Mouse (Mus musculus) hindbrain, embryonic 12.5 days (tissue): ENCODE results near the gene Nck2. TPM values are rescaled to one million over a fixed set of nuclear protein-coding genes. Genes with fewer than 3 reads are reported as not detected.

Source experiments
- ATAC-seq: fragments of 200-750 bp; cut with Nextera tagmentation; 2 replicates; pipeline ENCODE4 v1.8.0; 2017; ENCODE audit warnings: moderate TSS enrichment; ENCODE audit not compliant: low FRiP score
- H3K27ac ChIP-seq: fragments of 300-500 bp; sonication (generic); 2 replicates; pipeline ENCODE4 v1.5.1; 2016; ENCODE audit warnings: mild to moderate bottlenecking
- H3K27me3 ChIP-seq: fragments of 300-500 bp; sonication (generic); 2 replicates; pipeline ENCODE4 v1.6.1; 2016; ENCODE audit warnings: mild to moderate bottlenecking
- H3K36me3 ChIP-seq: fragments of 300-500 bp; sonication (generic); 2 replicates; pipeline ENCODE4 v1.6.1; 2016; ENCODE audit warnings: mild to moderate bottlenecking
- H3K4me1 ChIP-seq: fragments of 300-500 bp; sonication (generic); 2 replicates; pipeline ENCODE4 v1.6.1; 2016
- H3K4me2 ChIP-seq: fragments of 300-500 bp; sonication (generic); replicated peaks from 2 replicates; pipeline ENCODE4 v1.6.1; 2016; ENCODE audit warnings: mild to moderate bottlenecking
- H3K4me3 ChIP-seq: fragments of 300-500 bp; sonication (generic); 2 replicates; pipeline ENCODE4 v1.5.1; 2016; ENCODE audit warnings: mild to moderate bottlenecking
- H3K9ac ChIP-seq: fragments of 300-500 bp; sonication (generic); 2 replicates; pipeline ENCODE4 v1.6.1; 2016; ENCODE audit warnings: mild to moderate bottlenecking, moderate library complexity
- H3K9me3 ChIP-seq: fragments of 300-500 bp; sonication (generic); replicated peaks from 2 replicates; pipeline ENCODE4 v1.6.1; 2016; ENCODE audit warnings: mild to moderate bottlenecking
- WGBS: fragments of 180-500 bp; shearing (Covaris S2); methylation state at CpG from one replicate; pipeline ENCODE4 v1.1.7; 2016; 5-methylcytosine and 5-hydroxymethylcytosine counted together
- polyA plus RNA-seq: library from polyadenylated mRNA; unstranded; fragments of >200 nt; fragmentation: Nextera tagmentation; extraction: Ambion mirVana; gene quantifications from 2 replicates; pipeline ENCODE4 v1.2.1, GENCODE M21; 2016

The Nck2 gene
- polyA plus RNA-seq, 1 experiment from 2014 or later = 54.4 TPM

- H3K27me3 ChIP-seq = no peaks in the 10 kb centered on the region
- 68% methylated on average over 6 of the region's 6 CpGs for WGBS
- no peak; the same call in 1 of the 2 replicates for ATAC-seq
- H3K27ac ChIP-seq = peak overlapping the region; percentile 23; the same call in 1 of the 2 replicates
- no peak overlapping the region for H3K9ac ChIP-seq
- no peak overlapping the region for H3K4me2 ChIP-seq
- no peak overlapping the region for H3K4me3 ChIP-seq
- no peaks in the 10 kb centered on the region for H3K9me3 ChIP-seq
- H3K4me1 ChIP-seq = peaks cover 25% of the 10 kb centered on the region
- no peaks in the 10 kb centered on the region for H3K36me3 ChIP-seq
Observed at GRCm38 (mm10) chr1:43474535-43475409, 30.4 kb downstream of the Nck2 start.

- Histone ChIP-seq H3K4me2 (no peak overlapping the region), H3K27me3 (no peaks in the 10 kb centered on the region), H3K4me1 (peaks cover 32% of the 10 kb centered on the region), H3K9me3 (no peaks in the 10 kb centered on the region), H3K36me3 (no peaks in the 10 kb centered on the region), H3K4me3 (no peak overlapping the region), H3K27ac (no peak overlapping the region), H3K9ac (no peak overlapping the region)
- no peak for ATAC-seq
- WGBS = 93% methylated on average over 3 of the region's 3 CpGs
Observed at GRCm38 (mm10) chr1:43477954-43478353, 33.6 kb downstream of the Nck2 start.

GRCm38 (mm10) chr1:43485204-43485603, 40.8 kb downstream of the Nck2 start:
- no peaks in the 10 kb centered on the region for H3K27me3 ChIP-seq
- H3K9me3 ChIP-seq = no peaks in the 10 kb centered on the region
- no peaks in the 10 kb centered on the region for H3K36me3 ChIP-seq
- 85% methylated on average over 9 of the region's 9 CpGs for WGBS
- no peak overlapping the region for H3K27ac ChIP-seq
- peaks cover 45% of the 10 kb centered on the region for H3K4me1 ChIP-seq
- no peak overlapping the region for H3K4me3 ChIP-seq
- 0 out of 2 replicates have a peak, but pooled peaks have one; percentile 11 for ATAC-seq
- H3K4me2 ChIP-seq = no peak overlapping the region
- H3K9ac ChIP-seq = no peak overlapping the region

GRCm38 (mm10) chr1:43486500-43486899, 42.1 kb downstream of the Nck2 start:
- H3K4me3 ChIP-seq = no peak overlapping the region
- H3K27ac ChIP-seq = no peak overlapping the region
- ATAC-seq = no peak
- H3K27me3 ChIP-seq = no peaks in the 10 kb centered on the region
- 81% methylated on average over 3 of the region's 3 CpGs for WGBS
- no peak overlapping the region for H3K4me2 ChIP-seq
- no peaks in the 10 kb centered on the region for H3K36me3 ChIP-seq
- H3K4me1 ChIP-seq = peaks cover 45% of the 10 kb centered on the region
- H3K9ac ChIP-seq = no peak overlapping the region
- no peaks in the 10 kb centered on the region for H3K9me3 ChIP-seq

- no peaks in the 10 kb centered on the region for H3K27me3 ChIP-seq
- no peak overlapping the region for H3K27ac ChIP-seq
- 0 out of 2 replicates have a peak, but pooled peaks have one; percentile 24 for ATAC-seq
- H3K4me2 ChIP-seq = no peak overlapping the region
- WGBS = 46% methylated on average over 3 of the region's 3 CpGs
- H3K9me3 ChIP-seq = no peaks in the 10 kb centered on the region
- no peak overlapping the region for H3K4me3 ChIP-seq
- no peaks in the 10 kb centered on the region for H3K36me3 ChIP-seq
- no peak overlapping the region for H3K9ac ChIP-seq
- H3K4me1 ChIP-seq = peaks cover 43% of the 10 kb centered on the region
Observed at GRCm38 (mm10) chr1:43486956-43487722, 42.8 kb downstream of the Nck2 start.

- no peaks in the 10 kb centered on the region for H3K27me3 ChIP-seq
- no peaks in the 10 kb centered on the region for H3K9me3 ChIP-seq
- H3K9ac ChIP-seq = no peak overlapping the region
- ATAC-seq = no peak
- no peak overlapping the region for H3K27ac ChIP-seq
- no peak overlapping the region for H3K4me3 ChIP-seq
- H3K36me3 ChIP-seq = no peaks in the 10 kb centered on the region
- peaks cover 35% of the 10 kb centered on the region for H3K4me1 ChIP-seq
- no peak overlapping the region for H3K4me2 ChIP-seq
Observed at GRCm38 (mm10) chr1:43489311-43489710, 44.9 kb downstream of the Nck2 start.

- ATAC-seq = no peak
- no peak overlapping the region for H3K9ac ChIP-seq
- H3K4me3 ChIP-seq = no peak overlapping the region
- H3K36me3 ChIP-seq = no peaks in the 10 kb centered on the region
- WGBS = 95% methylated on average over 8 of the region's 8 CpGs
- H3K27me3 ChIP-seq = no peaks in the 10 kb centered on the region
- peaks cover 17% of the 10 kb centered on the region for H3K4me1 ChIP-seq
- no peaks in the 10 kb centered on the region for H3K9me3 ChIP-seq
- no peak overlapping the region for H3K27ac ChIP-seq
- H3K4me2 ChIP-seq = no peak overlapping the region
Observed at GRCm38 (mm10) chr1:43491506-43492269, 47.3 kb downstream of the Nck2 start.

- peaks cover 12% of the 10 kb centered on the region for H3K4me1 ChIP-seq
- no peaks in the 10 kb centered on the region for H3K36me3 ChIP-seq
- WGBS = 92% methylated on average over 3 of the region's 3 CpGs
- H3K9ac ChIP-seq = no peak overlapping the region
- no peaks in the 10 kb centered on the region for H3K9me3 ChIP-seq
- H3K27ac ChIP-seq = no peak overlapping the region
- no peak for ATAC-seq
- H3K4me3 ChIP-seq = no peak overlapping the region
- no peaks in the 10 kb centered on the region for H3K27me3 ChIP-seq
- H3K4me2 ChIP-seq = no peak overlapping the region
Observed at GRCm38 (mm10) chr1:43492803-43493437, 48.5 kb downstream of the Nck2 start.

GRCm38 (mm10) chr1:43496051-43496450, 51.7 kb downstream of the Nck2 start:
- H3K9me3 ChIP-seq = no peaks in the 10 kb centered on the region
- no peak overlapping the region for H3K4me2 ChIP-seq
- no peak for ATAC-seq
- H3K27me3 ChIP-seq = no peaks in the 10 kb centered on the region
- 87% methylated on average over 4 of the region's 4 CpGs for WGBS
- H3K4me3 ChIP-seq = no peak overlapping the region
- no peaks in the 10 kb centered on the region for H3K36me3 ChIP-seq
- no peak overlapping the region for H3K9ac ChIP-seq
- H3K27ac ChIP-seq = no peak overlapping the region
- peaks cover 18% of the 10 kb centered on the region; the same call in 1 of the 2 replicates for H3K4me1 ChIP-seq

GRCm38 (mm10) chr1:43496993-43497392, 52.6 kb downstream of the Nck2 start:
- no peaks in the 10 kb centered on the region for H3K9me3 ChIP-seq
- whole genome bisulfite sequencing = 86% methylated on average over 3 of the region's 3 CpGs
- ATAC-seq = no peak

GRCm38 (mm10) chr1:43497951-43498350, 53.6 kb downstream of the Nck2 start:
- Histone ChIP-seq H3K36me3 (no peaks in the 10 kb centered on the region), H3K4me1 (peaks cover 26% of the 10 kb centered on the region), H3K4me3 (no peak overlapping the region), H3K9me3 (no peaks in the 10 kb centered on the region), H3K4me2 (no peak overlapping the region), H3K9ac (no peak overlapping the region), H3K27ac (no peak overlapping the region), H3K27me3 (no peaks in the 10 kb centered on the region)
- 45% methylated on average over 6 of the region's 6 CpGs for WGBS
- no peak for ATAC-seq

More at GRCm38 (mm10) chr1:43496993-43497392, 52.6 kb downstream of the Nck2 start:
- Histone ChIP-seq H3K27ac (no peak overlapping the region), H3K27me3 (no peaks in the 10 kb centered on the region), H3K9ac (no peak overlapping the region), H3K4me3 (no peak overlapping the region), H3K36me3 (no peaks in the 10 kb centered on the region), H3K4me1 (peaks cover 18% of the 10 kb centered on the region; the same call in 1 of the 2 replicates), H3K4me2 (no peak overlapping the region)
